Mouse (Mus musculus): ENCODE measurements around the gene Tns3.

DNA sequence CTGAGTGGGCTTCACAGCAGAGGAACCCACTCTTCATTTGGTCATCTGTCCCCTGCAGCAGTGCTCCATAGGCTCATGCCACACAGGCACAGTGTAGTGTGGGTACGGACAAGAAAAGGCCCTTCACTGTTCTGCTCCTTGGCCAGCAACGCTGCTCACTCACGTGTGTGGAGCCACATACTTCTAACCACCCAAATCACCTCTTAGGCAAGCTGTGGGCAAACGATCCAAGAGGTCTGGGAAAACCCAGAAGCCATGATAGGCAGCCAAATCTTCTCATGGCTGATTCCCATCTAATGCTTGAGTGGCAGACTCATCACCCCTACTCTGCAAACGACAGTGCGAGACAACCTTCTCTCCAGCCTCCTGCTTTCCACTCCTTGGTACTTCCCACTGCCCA, 37.2 kb downstream of the Tns3 start:
- TF ChIP-seq USF1 (IDR thresholded peaks at IDR 0.05; ENCODE audit: low read depth), result no peak
- no peak for TF ChIP-seq MYOD1 (IDR thresholded peaks at IDR 0.05; ENCODE audit: control insufficient read depth, insufficient read length, low read depth)
- TF ChIP-seq CTCF (IDR thresholded peaks at IDR 0.05; ENCODE audit: control insufficient read depth, insufficient read depth, insufficient read length), result no peak
- no peak for TF ChIP-seq CEBPB (IDR thresholded peaks at IDR 0.05; ENCODE audit: low read depth)
- no peak for TF ChIP-seq MAX (IDR thresholded peaks at IDR 0.05)

Data from C2C12 (cell line).